16 mouse cellular contexts compared by ENCODE assay signal in the genomic region with DNA sequence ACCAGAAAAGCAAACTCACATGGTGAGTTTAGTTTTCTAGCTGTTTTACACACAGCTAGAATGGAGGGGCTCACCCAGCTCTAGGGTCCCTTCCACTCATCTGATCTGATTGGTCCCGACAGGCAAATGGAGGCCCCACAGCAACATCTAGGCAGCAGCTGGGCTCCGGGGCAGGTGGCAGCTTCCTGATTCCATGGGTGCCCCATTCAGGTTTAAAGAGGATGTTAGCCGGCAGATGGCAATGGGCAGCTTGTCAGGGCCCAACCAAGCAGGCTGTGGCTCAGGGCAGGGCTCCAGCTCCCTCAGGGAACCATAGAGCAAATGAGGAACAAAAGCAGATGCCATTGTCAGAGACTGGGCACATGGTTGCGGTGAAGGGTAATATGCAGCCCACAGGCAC. TPM values are rescaled to one million over a fixed set of nuclear protein-coding genes. Genes with fewer than 3 reads are reported as not detected.
DNase-seq lines count a peak whose midpoint lies in the region; ATAC-seq and TF ChIP-seq lines count a peak whose summit lies in the region.
"Had no signal": no experiment of that assay in that cellular context is flagged by ENCODE, and none has a peak within 500 bp of the region (broad histone marks: within the 10 kb centered on the region; RNA-seq: fewer than 3 reads in every experiment).

No protein-coding gene starts in this region.

- H3K27ac ChIP-seq in embryonic facial prominence, embryonic 14.5 days (replicated peaks; ENCODE audit: low read depth, low read length) = no peak overlapping the region
- no peak overlapping the region for H3K27ac ChIP-seq in embryonic facial prominence, embryonic 10.5 days (replicated peaks)
- H3K27ac ChIP-seq in cerebellum, adult 2 months (ENCODE audit: insufficient read depth, low read length) = no peak overlapping the region
- H3K27ac ChIP-seq in hindbrain, embryonic 16.5 days (ENCODE audit: low read depth, low read length) = no peak overlapping the region
- H3K27ac ChIP-seq in limb, embryonic 10.5 days = no peak overlapping the region
- H3K27ac ChIP-seq: forebrain, embryonic 10.5 days; lung, embryonic 15.5 days had no signal

- peak; percentile 28 for DNase-seq in embryonic facial prominence, embryonic 14.5 days (ENCODE audit: low spot score)
- no peak for DNase-seq in embryonic facial prominence, embryonic 10.5 days (ENCODE audit: low spot score)
- peak; percentile 95 for DNase-seq in left cerebral cortex, postnatal 4 days
- no peak for DNase-seq in left cerebral cortex, postnatal 14 days (ENCODE audit: low spot score in 2 of 2)
- DNase-seq in cerebellum, adult 2 months = peak; percentile 50 to 68
- no peak for DNase-seq in urinary bladder, postnatal 36 days (ENCODE audit: low spot score in 2 of 2)
- no peak for DNase-seq in limb, embryonic 10.5 days (ENCODE audit: low spot score)
- DNase-seq: adrenal gland, postnatal 25 days; embryo, embryonic 11 days; heart, postnatal 10 days; kidney, adult 2 months; layer of hippocampus, postnatal 36 days; spleen, adult 18-20 months had no signal

- H3K9ac ChIP-seq in embryonic facial prominence, embryonic 14.5 days (ENCODE audit: low read depth, low read length) = no peak overlapping the region
- no peak overlapping the region for H3K9ac ChIP-seq in hindbrain, embryonic 16.5 days (ENCODE audit: low read depth, low read length)
- H3K9ac ChIP-seq: lung, embryonic 15.5 days had no signal

- H3K4me2 ChIP-seq in embryonic facial prominence, embryonic 14.5 days (ENCODE audit: low read depth, low read length) = no peak overlapping the region
- no peak overlapping the region for H3K4me2 ChIP-seq in hindbrain, embryonic 16.5 days (ENCODE audit: low read length)
- H3K4me2 ChIP-seq: lung, embryonic 15.5 days had no signal

- peak; percentile 57; the same call in 1 of the 2 replicates for ATAC-seq in embryonic facial prominence, embryonic 14.5 days (ENCODE audit: low read depth)
- ATAC-seq in hindbrain, embryonic 16.5 days = peak; percentile 91

- H3K9me3 ChIP-seq in embryonic facial prominence, embryonic 14.5 days (ENCODE audit: control insufficient read depth, low read length) = no peaks in the 10 kb centered on the region
- no peaks in the 10 kb centered on the region for H3K9me3 ChIP-seq in embryonic facial prominence, embryonic 10.5 days
- H3K9me3 ChIP-seq in hindbrain, embryonic 16.5 days (ENCODE audit: control insufficient read depth, low read length) = no peaks in the 10 kb centered on the region
- H3K9me3 ChIP-seq in limb, embryonic 10.5 days (replicated peaks) = no peaks in the 10 kb centered on the region
- H3K9me3 ChIP-seq: forebrain, embryonic 10.5 days; lung, embryonic 15.5 days had no signal

- intact Hi-C loops in left cerebral cortex, postnatal 4 days (cut with DNase I) = no loop called here
- intact Hi-C loops in left cerebral cortex, postnatal 14 days (cut with DNase I) = no loop called here

- no peak overlapping the region for H3K4me3 ChIP-seq in embryonic facial prominence, embryonic 14.5 days (ENCODE audit: low read depth, low read length)
- no peak overlapping the region for H3K4me3 ChIP-seq in embryonic facial prominence, embryonic 10.5 days
- H3K4me3 ChIP-seq in cerebellum, adult 2 months (replicated peaks; ENCODE audit: insufficient read depth, low read depth, low read length) = no peak overlapping the region
- no peak overlapping the region for H3K4me3 ChIP-seq in hindbrain, embryonic 16.5 days (ENCODE audit: low read length)
- H3K4me3 ChIP-seq in limb, embryonic 10.5 days = no peak overlapping the region
- H3K4me3 ChIP-seq: forebrain, embryonic 10.5 days; lung, embryonic 15.5 days had no signal

- H3K4me1 ChIP-seq in embryonic facial prominence, embryonic 14.5 days (ENCODE audit: control insufficient read depth, insufficient read depth, low read length) = no peaks in the 10 kb centered on the region
- H3K4me1 ChIP-seq in embryonic facial prominence, embryonic 10.5 days = no peaks in the 10 kb centered on the region
- H3K4me1 ChIP-seq in cerebellum, adult 2 months (ENCODE audit: control insufficient read depth, insufficient read depth, low read length) = peaks cover 7% of the 10 kb centered on the region
- no peaks in the 10 kb centered on the region for H3K4me1 ChIP-seq in hindbrain, embryonic 16.5 days (ENCODE audit: control insufficient read depth, insufficient read depth, low read depth, low read length)
- peaks cover 3% of the 10 kb centered on the region; the same call in 1 of the 2 replicates for H3K4me1 ChIP-seq in limb, embryonic 10.5 days
- H3K4me1 ChIP-seq: lung, embryonic 15.5 days had no signal

- 81% methylated on average over 4 of the region's 4 CpGs for WGBS in embryonic facial prominence, embryonic 14.5 days
- 81% methylated on average over 4 of the region's 4 CpGs for WGBS in embryonic facial prominence, embryonic 10.5 days
- WGBS in cerebellum, adult 2 months = 9% methylated on average over 4 of the region's 4 CpGs
- WGBS in hindbrain, embryonic 16.5 days = 56% methylated on average over 4 of the region's 4 CpGs
- 83% methylated on average over 4 of the region's 4 CpGs for WGBS in limb, embryonic 10.5 days

- TF ChIP-seq POLR2A in cerebellum, adult 2 months (IDR thresholded peaks at IDR 0.05; ENCODE audit: borderline replicate concordance, insufficient read depth, low read length) = no peak

- H3K36me3 ChIP-seq in embryonic facial prominence, embryonic 14.5 days (ENCODE audit: control insufficient read depth, insufficient read depth, low read length) = no peaks in the 10 kb centered on the region
- no peaks in the 10 kb centered on the region for H3K36me3 ChIP-seq in embryonic facial prominence, embryonic 10.5 days (replicated peaks)
- no peaks in the 10 kb centered on the region for H3K36me3 ChIP-seq in hindbrain, embryonic 16.5 days (ENCODE audit: control insufficient read depth, insufficient read depth, low read length)
- no peaks in the 10 kb centered on the region for H3K36me3 ChIP-seq in limb, embryonic 10.5 days
- H3K36me3 ChIP-seq: forebrain, embryonic 10.5 days; lung, embryonic 15.5 days had no signal

- H3K27me3 ChIP-seq in embryonic facial prominence, embryonic 14.5 days (replicated peaks; ENCODE audit: control insufficient read depth, insufficient read depth, low read length) = no peaks in the 10 kb centered on the region
- H3K27me3 ChIP-seq in embryonic facial prominence, embryonic 10.5 days (replicated peaks; ENCODE audit: low read depth, poor library complexity, severe bottlenecking) = no peaks in the 10 kb centered on the region
- no peaks in the 10 kb centered on the region for H3K27me3 ChIP-seq in cerebellum, adult 2 months (ENCODE audit: control insufficient read depth, insufficient read depth, low read length)
- no peaks in the 10 kb centered on the region for H3K27me3 ChIP-seq in hindbrain, embryonic 16.5 days (replicated peaks; ENCODE audit: control insufficient read depth, insufficient read depth, low read length)
- H3K27me3 ChIP-seq in limb, embryonic 10.5 days (ENCODE audit: low read depth, poor library complexity, severe bottlenecking) = peaks cover 6% of the 10 kb centered on the region; the same call in 1 of the 2 replicates
- H3K27me3 ChIP-seq: lung, embryonic 15.5 days had no signal

- peak; percentile 20; the same call in 1 of the 2 replicates for TF ChIP-seq CTCF in cerebellum, adult 2 months (IDR thresholded peaks at IDR 0.05; ENCODE audit: borderline replicate concordance, insufficient read depth, low read depth, low read length)

RNA-seq across cellular contexts. Expression of a gene that starts 41.3 kb away (rescaled TPM):
- 0.22 and 2.2 TPM in 2 replicates for polyA plus RNA-seq in embryonic facial prominence, embryonic 14.5 days (2014; fragmentation: Nextera tagmentation; extraction: Ambion mirVana)
- polyA plus RNA-seq in embryonic facial prominence, embryonic 10.5 days (2016; fragmentation: Nextera tagmentation; extraction: Ambion mirVana) = 0.19 TPM in 1 of 2 replicates, not detected in the other
- total RNA-seq in left cerebral cortex, postnatal 4 days (2021) = 1 to 10 TPM in 1 of 2 experiments, under 1 TPM in 1; 0.58 to 1.8 TPM
- total RNA-seq in left cerebral cortex, postnatal 14 days (2021) = not detected
- polyA plus RNA-seq in cerebellum, adult 2 months (2012; rRNA removed) = 0.36 and 0.70 TPM in 2 replicates
- polyA plus RNA-seq in hindbrain, embryonic 16.5 days (2015; fragmentation: Nextera tagmentation; extraction: Ambion mirVana) = 0.79 and 1.2 TPM in 2 replicates
- not detected in 2 replicates for polyA plus RNA-seq in limb, embryonic 10.5 days (2016; fragmentation: Nextera tagmentation; extraction: Ambion mirVana)
- total RNA-seq: adrenal gland, postnatal 25 days; heart, postnatal 10 days; layer of hippocampus, postnatal 36 days had no signal
- polyA plus RNA-seq: kidney, adult 2 months had no signal

Comparison
In these comparisons a context has a peak if more than half of its experiments do, and no peak if none do; other contexts are left out.
1. DNase-seq: peak in embryonic facial prominence, embryonic 14.5 days (single experiment), left cerebral cortex, postnatal 4 days (single experiment) and cerebellum, adult 2 months (2 of 2); none in embryonic facial prominence, embryonic 10.5 days (single experiment), left cerebral cortex, postnatal 14 days (0 of 2), urinary bladder, postnatal 36 days (0 of 2) and limb, embryonic 10.5 days (single experiment).